Mouse (Mus musculus) lung, postnatal 0 days (tissue): ENCODE results near the gene Lrrc15.

Experiments
- CTCF ChIP-seq: IDR thresholded peaks from 2 replicates; pipeline ENCODE4 v1.5.1; 2016; ENCODE audit warnings: antibody characterized with exemption, mild to moderate bottlenecking
- EP300 ChIP-seq: IDR thresholded peaks from 2 replicates; pipeline ENCODE4 v1.6.1; 2016; ENCODE audit warnings: antibody characterized with exemption, mild to moderate bottlenecking, control low read depth

DNA sequence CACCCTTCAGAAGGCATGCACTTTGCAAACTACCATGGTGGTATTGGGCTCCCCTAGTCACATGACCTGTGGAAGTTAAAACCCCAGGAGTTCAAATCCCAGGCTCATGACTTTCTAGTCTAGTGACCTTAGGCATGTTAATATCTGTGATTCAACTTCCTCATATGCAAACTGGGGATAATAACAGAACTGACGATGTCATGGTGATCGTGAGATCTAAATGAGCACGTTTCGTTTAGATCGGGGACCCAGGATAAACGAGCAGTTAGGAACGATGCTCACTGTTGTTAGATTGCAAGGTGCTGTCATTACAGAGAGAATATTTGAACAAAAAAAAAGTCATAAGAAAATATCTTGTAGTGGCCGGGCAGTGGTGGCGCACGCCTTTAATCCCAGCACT, 20.9 kb downstream of the Lrrc15 start:
- TF ChIP-seq CTCF (no peak), EP300 (no peak)
